Mouse (Mus musculus) hindbrain, embryonic 16.5 days (tissue): Measurements from ENCODE around the gene Syt5. TPM values are rescaled to one million over a fixed set of nuclear protein-coding genes. Genes with fewer than 3 reads are reported as not detected.

Experiments used
- ATAC-seq: fragments of 200-750 bp; cut with Nextera tagmentation; 2 replicates; pipeline ENCODE4 v1.8.0; 2017; ENCODE audit warnings: moderate TSS enrichment, moderate library complexity
- H3K27ac ChIP-seq: fragments of 300-500 bp; sonication (generic); 2 replicates; pipeline ENCODE4 v1.5.1; 2014; ENCODE audit warnings: low read depth, mild to moderate bottlenecking, control low read depth, low read length, moderate library complexity
- H3K27me3 ChIP-seq: fragments of 300-500 bp; sonication (generic); replicated peaks from 2 replicates; pipeline ENCODE4 v1.6.1; 2014; ENCODE audit warnings: low read length; ENCODE audit not compliant: control insufficient read depth, insufficient read depth
- H3K36me3 ChIP-seq: fragments of 300-500 bp; sonication (generic); 2 replicates; pipeline ENCODE4 v1.6.1; 2014; ENCODE audit warnings: mild to moderate bottlenecking, low read length, moderate library complexity, mixed read lengths; ENCODE audit not compliant: control insufficient read depth, insufficient read depth
- H3K4me1 ChIP-seq: fragments of 300-500 bp; sonication (generic); 2 replicates; pipeline ENCODE4 v1.6.1; 2014; ENCODE audit warnings: low read depth, low read length; ENCODE audit not compliant: control insufficient read depth, insufficient read depth
- H3K4me2 ChIP-seq: fragments of 300-500 bp; sonication (generic); 2 replicates; pipeline ENCODE4 v1.6.1; 2014; ENCODE audit warnings: mild to moderate bottlenecking, low read length, control low read depth, moderate library complexity
- H3K4me3 ChIP-seq: fragments of 300-500 bp; sonication (generic); 2 replicates; pipeline ENCODE4 v1.5.1; 2014; ENCODE audit warnings: mild to moderate bottlenecking, low read length, control low read depth, moderate library complexity
- H3K9ac ChIP-seq: fragments of 300-500 bp; sonication (generic); 2 replicates; pipeline ENCODE4 v1.6.1; 2014; ENCODE audit warnings: low read depth, mild to moderate bottlenecking, control low read depth, low read length, moderate library complexity
- H3K9me3 ChIP-seq: fragments of 300-500 bp; sonication (generic); 2 replicates; pipeline ENCODE4 v1.6.1; 2014; ENCODE audit warnings: mild to moderate bottlenecking, low read length, moderate library complexity; ENCODE audit not compliant: control insufficient read depth
- WGBS: fragments of 180-500 bp; shearing (Covaris S2); extraction: QIAGEN DNeasy Blood & Tissue Kit; methylation state at CpG from one replicate; pipeline ENCODE4 v1.1.7; 2014; 5-methylcytosine and 5-hydroxymethylcytosine counted together
- polyA plus RNA-seq: library from polyadenylated mRNA; unstranded; fragments of >200 nt; fragmentation: Nextera tagmentation; extraction: Ambion mirVana; gene quantifications from 2 replicates; pipeline ENCODE4 v1.2.1, GENCODE M21; 2015

Gene Syt5
- polyA plus RNA-seq, 1 experiment from 2014 or later: 119 TPM

GRCm38 (mm10) chr7:4503858-4504257 lies 43.5 kb downstream of the Syt5 start:
- Histone ChIP-seq H3K27me3 (no peaks in the 10 kb centered on the region), H3K9ac (no peak overlapping the region), H3K36me3 (0 out of 2 replicates have a peak, but pooled peaks cover 3% of the 10 kb centered on the region), H3K4me3 (no peak overlapping the region), H3K27ac (no peak overlapping the region), H3K4me1 (peaks cover 17% of the 10 kb centered on the region), H3K4me2 (no peak overlapping the region), H3K9me3 (no peaks in the 10 kb centered on the region)
- no peak for ATAC-seq
- WGBS: 85% methylated on average over 5 of the region's 5 CpGs

- no peak overlapping the region for H3K9ac ChIP-seq
- no peak overlapping the region for H3K4me2 ChIP-seq
- H3K4me1 ChIP-seq: peaks cover 24% of the 10 kb centered on the region
- H3K36me3 ChIP-seq: 0 out of 2 replicates have a peak, but pooled peaks cover 3% of the 10 kb centered on the region
- ATAC-seq: no peak
- H3K27me3 ChIP-seq: no peaks in the 10 kb centered on the region
- no peak overlapping the region for H3K4me3 ChIP-seq
- H3K27ac ChIP-seq: no peak overlapping the region
- WGBS: 84% methylated on average over 4 of the region's 4 CpGs
- H3K9me3 ChIP-seq: no peaks in the 10 kb centered on the region
Observed at GRCm38 (mm10) chr7:4503100-4503499, 44.2 kb downstream of the Syt5 start.

GRCm38 (mm10) chr7:4502421-4503090 lies 44.8 kb downstream of the Syt5 start:
- ATAC-seq: peak; percentile 15
- Histone ChIP-seq H3K4me2 (peak overlapping the region; percentile 74), H3K27me3 (no peaks in the 10 kb centered on the region), H3K36me3 (0 out of 2 replicates have a peak, but pooled peaks cover 3% of the 10 kb centered on the region), H3K4me3 (peak overlapping the region; percentile 82), H3K27ac (peak overlapping the region; percentile 91; the same call in 1 of the 2 replicates), H3K9ac (peak overlapping the region; percentile 43), H3K4me1 (peaks cover 30% of the 10 kb centered on the region), H3K9me3 (no peaks in the 10 kb centered on the region)
- 10% methylated on average over 14 of the region's 14 CpGs for WGBS

GRCm38 (mm10) chr7:4501558-4502397 lies 45.6 kb downstream of the Syt5 start, which contains the start of gene Ppp1r12c:
Gene Ppp1r12c (minus strand): TSS chr7:4501680.
- 0% methylated on average over 57 of the region's 62 CpGs for WGBS
- Histone ChIP-seq H3K27ac (peak within 1 kb of the TSS; percentile 91), H3K4me2 (peak within 1 kb of the TSS; percentile 87), H3K4me3 (peak within 1 kb of the TSS; percentile 82), H3K9me3 (no peaks in the 10 kb centered on the region), H3K4me1 (peaks cover 31% of the 10 kb centered on the region), H3K27me3 (no peaks in the 10 kb centered on the region), H3K9ac (peak within 1 kb of the TSS; percentile 98), H3K36me3 (0 out of 2 replicates have a peak, but pooled peaks cover 3% of the 10 kb centered on the region)
- peak; percentile 93 for ATAC-seq

- 0 out of 2 replicates have a peak, but pooled peaks cover 3% of the 10 kb centered on the region for H3K36me3 ChIP-seq
- peak overlapping the region; percentile 98 for H3K9ac ChIP-seq
- H3K27me3 ChIP-seq: no peaks in the 10 kb centered on the region
- peaks cover 31% of the 10 kb centered on the region for H3K4me1 ChIP-seq
- peak; percentile 53 for ATAC-seq
- H3K9me3 ChIP-seq: no peaks in the 10 kb centered on the region
- H3K27ac ChIP-seq: peak overlapping the region; percentile 91
- WGBS: under 1% methylated on average over 51 of the region's 52 CpGs
- peak overlapping the region; percentile 82 for H3K4me3 ChIP-seq
- peak overlapping the region; percentile 87 for H3K4me2 ChIP-seq
Observed at GRCm38 (mm10) chr7:4500892-4501471, 46.4 kb downstream of the Syt5 start.

GRCm38 (mm10) chr7:4499034-4499433 lies 48.3 kb downstream of the Syt5 start:
- H3K9me3 ChIP-seq: no peaks in the 10 kb centered on the region
- peak overlapping the region; percentile 27 for H3K4me2 ChIP-seq
- peaks cover 31% of the 10 kb centered on the region for H3K4me1 ChIP-seq
- no peaks in the 10 kb centered on the region for H3K27me3 ChIP-seq
- H3K9ac ChIP-seq: peak overlapping the region; percentile 36; the same call in 1 of the 2 replicates
- no peak for ATAC-seq
- H3K27ac ChIP-seq: 0 out of 2 replicates have a peak overlapping the region, but pooled peaks have one; percentile 34
- WGBS: 91% methylated on average over 4 of the region's 4 CpGs
- no peak overlapping the region for H3K4me3 ChIP-seq
- 0 out of 2 replicates have a peak, but pooled peaks cover 6% of the 10 kb centered on the region for H3K36me3 ChIP-seq

- H3K9ac ChIP-seq: peak overlapping the region; percentile 36
- H3K4me3 ChIP-seq: peak overlapping the region; percentile 10; the same call in 1 of the 2 replicates
- H3K27ac ChIP-seq: no peak overlapping the region
- no peaks in the 10 kb centered on the region for H3K9me3 ChIP-seq
- ATAC-seq: 0 out of 2 replicates have a peak, but pooled peaks have one; percentile 3
- H3K4me1 ChIP-seq: peaks cover 31% of the 10 kb centered on the region
- WGBS: 7% methylated on average over 9 of the region's 9 CpGs
- H3K27me3 ChIP-seq: no peaks in the 10 kb centered on the region
- peaks cover 6% of the 10 kb centered on the region; the same call in 1 of the 2 replicates for H3K36me3 ChIP-seq
- peak overlapping the region; percentile 30 for H3K4me2 ChIP-seq
Observed at GRCm38 (mm10) chr7:4498251-4498650, 49.1 kb downstream of the Syt5 start.

GRCm38 (mm10) chr7:4497271-4497903 lies 50.0 kb downstream of the Syt5 start:
- H3K36me3 ChIP-seq: peaks cover 6% of the 10 kb centered on the region; the same call in 1 of the 2 replicates
- H3K4me1 ChIP-seq: peaks cover 31% of the 10 kb centered on the region
- no peak overlapping the region for H3K9ac ChIP-seq
- H3K9me3 ChIP-seq: no peaks in the 10 kb centered on the region
- H3K27ac ChIP-seq: no peak overlapping the region
- no peaks in the 10 kb centered on the region for H3K27me3 ChIP-seq
- no peak for ATAC-seq
- WGBS: 94% methylated on average over 9 of the region's 9 CpGs
- H3K4me3 ChIP-seq: no peak overlapping the region
- no peak overlapping the region for H3K4me2 ChIP-seq
